Mouse (Mus musculus) liver, embryonic 14.5 days (tissue): ENCODE measurements around the gene Itih1. TPM values are rescaled to one million over a fixed set of nuclear protein-coding genes. Genes with fewer than 3 reads are reported as not detected.

ENCODE experiments used
- ATAC-seq: fragments of 200-750 bp; cut with Nextera tagmentation; 2 replicates; pipeline ENCODE4 v1.8.0; 2017; ENCODE audit warnings: moderate number of reproducible peaks, mild to moderate bottlenecking, moderate library complexity; ENCODE audit not compliant: insufficient read depth
- DNase-seq, 3 experiments: peaks; one replicate each; pipeline ENCODE4 v3.0.0-alpha.2; 2012 to 2013; ENCODE audit warnings: low read depth in 3 of 3, low spot score in 3 of 3
- H3K27ac ChIP-seq: fragments of 300-500 bp; sonication (generic); 2 replicates; pipeline ENCODE4 v1.5.1; 2014; ENCODE audit warnings: moderate library complexity, mild to moderate bottlenecking, control low read depth, inconsistent platforms
- H3K27me3 ChIP-seq: fragments of 300-500 bp; sonication (generic); 2 replicates; pipeline ENCODE4 v1.6.1; 2014; ENCODE audit warnings: mild to moderate bottlenecking, low read length, moderate library complexity; ENCODE audit not compliant: control insufficient read depth, insufficient read depth
- H3K36me3 ChIP-seq: fragments of 300-500 bp; sonication (generic); replicated peaks from 2 replicates; pipeline ENCODE4 v1.6.1; 2014; ENCODE audit warnings: low read depth; ENCODE audit not compliant: control insufficient read depth, insufficient read depth
- H3K4me1 ChIP-seq, 2 experiments: fragments of 200-500 bp in 1 of 2; fragments of 300-500 bp in 1 of 2; sonication (generic) in 1 of 2; replicated peaks; 2 replicates each; pipeline ENCODE4 v1.6.1; 2012 to 2014; ENCODE audit warnings: antibody characterized with exemption in 1 of 2, inconsistent platforms in 1 of 2, low read length in 1 of 2; ENCODE audit not compliant: control insufficient read depth in 2 of 2, insufficient read depth in 2 of 2
- H3K4me2 ChIP-seq: fragments of 300-500 bp; sonication (generic); 2 replicates; pipeline ENCODE4 v1.6.1; 2014; ENCODE audit warnings: low read depth, mild to moderate bottlenecking, control low read depth, moderate library complexity
- H3K4me3 ChIP-seq, 2 experiments: fragments of 200-500 bp in 1 of 2; fragments of 300-500 bp in 1 of 2; sonication (generic) in 1 of 2; 2 replicates each; pipeline ENCODE4 v1.5.1; 2012 to 2014; ENCODE audit warnings: low read depth in 2 of 2, low read length in 2 of 2, mild to moderate bottlenecking in 2 of 2, control low read depth in 1 of 2, inconsistent platforms in 1 of 2, moderate library complexity in 1 of 2; ENCODE audit not compliant: insufficient read depth in 1 of 2
- H3K9ac ChIP-seq: fragments of 300-500 bp; sonication (generic); replicated peaks from 2 replicates; pipeline ENCODE4 v1.6.1; 2014; ENCODE audit warnings: mild to moderate bottlenecking, control low read depth, moderate library complexity
- H3K9me3 ChIP-seq: fragments of 300-500 bp; sonication (generic); 2 replicates; pipeline ENCODE4 v1.6.1; 2016; ENCODE audit warnings: low read length, mixed read lengths; ENCODE audit not compliant: control insufficient read depth
- CTCF ChIP-seq: IDR thresholded peaks from 2 replicates; pipeline ENCODE4 v1.5.1; 2016; ENCODE audit warnings: antibody characterized with exemption, low read depth, control low read depth
- EP300 ChIP-seq: IDR thresholded peaks from 2 replicates; pipeline ENCODE4 v1.6.1; 2016; ENCODE audit warnings: antibody characterized with exemption, low read depth
- WGBS: fragments of 180-500 bp; shearing (Covaris S2); extraction: QIAGEN DNeasy Blood & Tissue Kit; methylation state at CpG from one replicate; pipeline ENCODE4 v1.1.7; 2014; ENCODE audit not compliant: insufficient replicate concordance; 5-methylcytosine and 5-hydroxymethylcytosine counted together
- polyA plus RNA-seq, 2 experiments: library from polyadenylated mRNA; depleted of rRNA in 1 of 2; stranded (reverse) in 1 of 2; unstranded in 1 of 2; fragments of >200 nt; fragmentation: Nextera tagmentation in 1 of 2; extraction: Ambion mirVana in 1 of 2; gene quantifications; 2 replicates each; pipeline versions ENCODE4 v1.2.1 to v1.2.3; 2012 to 2014

Gene Itih1
- polyA plus RNA-seq, 2 experiments, result 27.2 to 29.6 TPM

DNA sequence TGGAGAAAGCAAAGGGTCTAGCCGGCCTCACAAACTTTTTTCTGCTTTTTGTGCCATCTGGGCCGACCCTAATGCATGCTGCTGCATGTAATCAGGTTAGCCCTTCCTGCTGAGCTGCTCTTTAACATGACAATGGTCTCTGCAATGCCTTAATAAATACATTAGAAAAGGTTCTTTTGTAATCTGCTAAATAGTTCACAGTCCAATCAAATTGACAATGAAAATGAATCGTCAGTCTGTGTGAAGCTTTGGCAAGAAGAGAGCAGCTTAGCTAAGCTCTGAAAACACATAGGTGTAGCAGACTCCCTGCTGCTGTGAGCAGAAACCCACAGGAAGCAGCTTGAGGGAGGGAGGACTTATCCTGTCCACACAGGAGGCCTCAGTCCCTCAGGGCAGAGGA is 43.1 kb downstream of the Itih1 start:
- H3K9ac ChIP-seq, result no peak overlapping the region
- H3K27me3 ChIP-seq, result no peaks in the 10 kb centered on the region
- DNase-seq, result no peak
- H3K9me3 ChIP-seq, result no peaks in the 10 kb centered on the region
- H3K4me3 ChIP-seq, result no peak overlapping the region
- no peaks in the 10 kb centered on the region for H3K36me3 ChIP-seq
- 52% methylated on average over 3 of the region's 3 CpGs for WGBS
- 0 out of 4 replicates have a peak, but pooled peaks cover 0 to 2% of the 10 kb centered on the region in 2 experiments for H3K4me1 ChIP-seq
- TF ChIP-seq EP300, result no peak
- TF ChIP-seq CTCF, result no peak
- H3K27ac ChIP-seq, result no peak overlapping the region
- H3K4me2 ChIP-seq, result no peak overlapping the region
- ATAC-seq, result no peak

DNA sequence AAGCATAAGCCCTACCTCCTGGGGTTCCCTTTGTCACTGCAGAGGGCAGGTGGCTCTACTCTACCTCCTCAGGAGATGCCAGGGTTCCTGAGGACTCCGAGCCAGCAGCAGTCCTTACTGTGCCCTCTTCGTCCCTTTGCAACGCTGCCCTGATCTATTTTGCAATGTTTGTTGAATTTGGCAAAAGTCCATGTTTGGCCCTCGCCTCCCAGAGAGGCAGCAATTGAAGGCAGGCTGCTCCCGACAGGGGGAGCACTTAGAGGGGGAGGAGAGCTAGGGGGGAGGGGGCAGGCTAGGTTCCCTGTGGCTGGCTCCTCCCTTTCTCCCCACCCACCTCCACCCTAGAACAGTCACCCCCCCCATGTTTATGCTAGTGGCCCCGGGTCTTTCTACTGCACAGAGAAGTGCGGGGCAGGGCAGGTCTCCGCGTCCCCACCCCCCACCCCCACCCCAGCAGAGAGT is 54.8 kb downstream of the Itih1 start:
- ATAC-seq, result peak; percentile 57
- no peak overlapping the region for H3K27ac ChIP-seq
- TF ChIP-seq EP300, result no peak
- TF ChIP-seq CTCF, result peak; percentile 59
- no peaks in the 10 kb centered on the region for H3K9me3 ChIP-seq
- H3K9ac ChIP-seq, result no peak overlapping the region
- WGBS, result 16% methylated on average over 9 of the region's 9 CpGs
- H3K36me3 ChIP-seq, result no peaks in the 10 kb centered on the region
- DNase-seq, result peak in 2 of 3 experiments; percentile 36 to 42
- peak overlapping the region; percentile 31 for H3K4me2 ChIP-seq
- H3K4me1 ChIP-seq, result peaks cover 0 to 12% of the 10 kb centered on the region in 2 experiments; a peak in 2 of 4 replicates
- H3K27me3 ChIP-seq, result no peaks in the 10 kb centered on the region
- no peak overlapping the region for H3K4me3 ChIP-seq

- Histone ChIP-seq H3K9ac (no peak within 1 kb of the TSS), H3K9me3 (no peaks in the 10 kb centered on the region), H3K4me2 (peak within 1 kb of the TSS; percentile 18), H3K4me3 (peak within 1 kb of the TSS in 1 of 2 experiments; percentile 2; a peak in 2 of 4 replicates), H3K27me3 (no peaks in the 10 kb centered on the region), H3K36me3 (no peaks in the 10 kb centered on the region), H3K4me1 (peaks cover 0 to 12% of the 10 kb centered on the region in 2 experiments; a peak in 2 of 4 replicates), H3K27ac (no peak within 1 kb of the TSS)
- ATAC-seq, result no peak
- no peak for TF ChIP-seq EP300
- no peak for TF ChIP-seq CTCF
- WGBS, result 62% methylated on average over 3 of the region's 3 CpGs
- DNase-seq, result no peak
Measured at GRCm38 (mm10) chr14:30886204-30886603, 56.9 kb downstream of the Itih1 start, which contains the start of gene Itih4. TSS of gene Itih4 (plus strand) at chr14:30886476.

GRCm38 (mm10) chr14:30885298-30885697 is 57.8 kb downstream of the Itih1 start:
- no peak for ATAC-seq
- WGBS, result 16% methylated on average over 3 of the region's 3 CpGs
- H3K4me3 ChIP-seq, result no peak overlapping the region
- no peaks in the 10 kb centered on the region for H3K36me3 ChIP-seq
- no peak for DNase-seq
- H3K27ac ChIP-seq, result no peak overlapping the region
- H3K27me3 ChIP-seq, result no peaks in the 10 kb centered on the region
- peaks cover 0 to 12% of the 10 kb centered on the region in 2 experiments; a peak in 2 of 4 replicates for H3K4me1 ChIP-seq
- TF ChIP-seq CTCF (no peak), EP300 (no peak)
- H3K9ac ChIP-seq, result no peak overlapping the region
- H3K4me2 ChIP-seq, result no peak overlapping the region
- no peaks in the 10 kb centered on the region for H3K9me3 ChIP-seq

- Histone ChIP-seq H3K36me3 (no peaks in the 10 kb centered on the region), H3K4me2 (no peak overlapping the region), H3K27me3 (no peaks in the 10 kb centered on the region), H3K27ac (no peak overlapping the region), H3K4me1 (no peaks in the 10 kb centered on the region), H3K9ac (no peak overlapping the region), H3K4me3 (no peak overlapping the region), H3K9me3 (no peaks in the 10 kb centered on the region)
- DNase-seq (no peak), ATAC-seq (no peak)
- no peak for TF ChIP-seq CTCF
- 61% methylated on average over 3 of the region's 3 CpGs for WGBS
Measured at GRCm38 (mm10) chr14:30881718-30882108, 61.4 kb downstream of the Itih1 start.
